Mouse (Mus musculus) myocyte (in vitro differentiated cells): ENCODE data around the gene Rangap1. TPM values are rescaled to one million over a fixed set of nuclear protein-coding genes. Genes with fewer than 3 reads are reported as not detected.

Experiments used
- H3K27me3 ChIP-seq: one replicate; pipeline ENCODE4 v1.6.1; 2011; ENCODE audit not compliant: control insufficient read depth, insufficient read depth, insufficient read length
- H3K36me3 ChIP-seq: one replicate; pipeline ENCODE4 v1.6.1; 2011; ENCODE audit not compliant: control insufficient read depth, insufficient read depth
- H3K4me2 ChIP-seq: one replicate; pipeline ENCODE4 v1.6.1; 2011; ENCODE audit warnings: low read depth, control low read depth
- H3K4me3 ChIP-seq: one replicate; pipeline ENCODE4 v1.5.1; 2011; ENCODE audit warnings: mild to moderate bottlenecking, control low read depth, moderate library complexity
- H3K79me2 ChIP-seq: one replicate; pipeline ENCODE4 v1.6.1; 2011; ENCODE audit not compliant: control insufficient read depth, insufficient read depth
- H3ac ChIP-seq: one replicate; pipeline ENCODE4 v1.6.1; 2011; ENCODE audit not compliant: control insufficient read depth, insufficient read length
- CEBPB ChIP-seq: IDR thresholded peaks from 2 replicates; pipeline ENCODE4 v1.6.1; 2011; ENCODE audit warnings: mild to moderate bottlenecking, moderate library complexity; ENCODE audit not compliant: poor library complexity, insufficient read depth, severe bottlenecking
- E2F4 ChIP-seq: IDR thresholded peaks from one replicate; pipeline ENCODE4 v1.6.1; 2011; ENCODE audit warnings: mild to moderate bottlenecking, control low read depth, moderate library complexity; ENCODE audit not compliant: insufficient read depth
- MAX ChIP-seq: IDR thresholded peaks from one replicate; pipeline ENCODE4 v1.6.1; 2011; ENCODE audit warnings: low read depth, mild to moderate bottlenecking, control low read depth
- MYOD1 ChIP-seq, 3 experiments: IDR thresholded peaks; one replicate each; pipeline ENCODE4 v1.6.1; 2011; ENCODE audit warnings: control low read depth in 2 of 3, low read depth in 2 of 3, mild to moderate bottlenecking in 2 of 3, moderate library complexity in 1 of 3; ENCODE audit not compliant: insufficient read length in 2 of 3, control insufficient read depth in 1 of 3
- MYOG ChIP-seq, 3 experiments: IDR thresholded peaks; one replicate each; pipeline ENCODE4 v1.6.1; 2011; ENCODE audit warnings: control low read depth in 2 of 3, low read depth in 2 of 3, mild to moderate bottlenecking in 2 of 3; ENCODE audit not compliant: insufficient read length in 2 of 3, control insufficient read depth in 1 of 3, insufficient read depth in 1 of 3
- POLR2A ChIP-seq: IDR thresholded peaks from one replicate; pipeline ENCODE4 v1.6.1; 2011; ENCODE audit warnings: low read depth, mild to moderate bottlenecking, control low read depth, moderate library complexity; ENCODE audit not compliant: insufficient read length
- POLR2AphosphoS2 ChIP-seq: IDR thresholded peaks from one replicate; pipeline ENCODE4 v1.6.1; 2011; ENCODE audit warnings: low read depth, control low read depth; ENCODE audit not compliant: insufficient read length
- REST ChIP-seq: IDR thresholded peaks from one replicate; pipeline ENCODE4 v1.6.1; 2011; ENCODE audit warnings: mild to moderate bottlenecking, control low read depth, moderate library complexity; ENCODE audit not compliant: insufficient read depth, insufficient read length
- SRF ChIP-seq: IDR thresholded peaks from one replicate; pipeline ENCODE4 v1.6.1; 2011; ENCODE audit warnings: low read depth; ENCODE audit not compliant: control insufficient read depth, insufficient read length
- TCF12 ChIP-seq: IDR thresholded peaks from one replicate; pipeline ENCODE4 v1.6.1; 2011; ENCODE audit warnings: mild to moderate bottlenecking, control low read depth; ENCODE audit not compliant: poor library complexity, insufficient read depth, severe bottlenecking
- TCF3 ChIP-seq: IDR thresholded peaks from one replicate; pipeline ENCODE4 v1.6.1; 2011; ENCODE audit warnings: low read depth, control low read depth; ENCODE audit not compliant: insufficient read length
- USF1 ChIP-seq: IDR thresholded peaks from one replicate; pipeline ENCODE4 v1.6.1; 2011; ENCODE audit warnings: low read depth, mild to moderate bottlenecking, control low read depth, moderate library complexity
- polyA plus RNA-seq: library from polyadenylated mRNA; unstranded; fragments of >200 nt; fragmentation: generic; extraction: Trizol; gene quantifications from one replicate; pipeline ENCODE4 v1.2.1, GENCODE M21; 2012; ENCODE audit warnings: missing spikeins

Gene Rangap1
- polyA plus RNA-seq, 1 experiment: 96.6 TPM

DNA sequence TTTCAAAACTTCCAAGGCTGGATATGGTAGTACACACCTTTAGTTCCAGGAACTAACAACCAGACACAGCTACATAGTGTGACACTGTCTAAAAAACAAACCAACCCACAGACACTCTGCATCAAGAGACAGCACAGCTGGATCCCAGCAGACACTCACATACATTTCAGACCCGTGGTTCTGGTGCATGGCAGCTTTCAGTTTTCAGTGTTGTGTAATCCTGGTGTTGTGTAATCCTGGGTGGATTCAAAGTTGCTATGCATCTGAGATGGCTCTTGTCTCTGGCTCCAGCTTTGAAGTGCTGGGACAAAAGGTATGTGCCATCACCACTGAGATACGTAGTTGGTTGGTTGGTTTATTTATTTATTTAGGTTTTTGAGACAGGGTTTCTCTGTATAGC, 46.8 kb downstream of the Rangap1 start:
- Histone ChIP-seq H3K4me3 (no peak overlapping the region), H3ac (no peak overlapping the region), H3K79me2 (no peaks in the 10 kb centered on the region), H3K27me3 (peaks cover 12% of the 10 kb centered on the region), H3K36me3 (peaks cover 6% of the 10 kb centered on the region), H3K4me2 (no peak overlapping the region)
- TF ChIP-seq MAX (no peak), CEBPB (peak; percentile 57), POLR2A (no peak)

DNA sequence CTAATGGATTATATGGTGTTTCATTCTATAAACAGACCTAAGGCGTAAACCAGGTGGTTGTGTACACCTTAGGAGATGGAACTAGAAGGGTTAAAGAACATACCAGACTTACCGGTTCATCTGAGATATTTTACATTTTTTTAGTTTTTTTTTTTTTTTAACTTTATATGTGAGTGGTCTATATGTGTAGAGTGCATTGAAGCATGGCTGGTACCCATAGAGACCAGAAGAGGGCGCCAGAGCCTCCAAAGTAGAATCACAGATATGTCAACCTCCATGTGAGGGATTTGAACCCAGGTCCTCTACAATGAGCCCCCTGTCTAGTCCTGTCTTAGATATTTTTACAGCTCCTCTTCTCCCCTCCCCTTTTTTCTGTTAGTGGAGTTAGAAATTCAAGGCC, 47.5 kb downstream of the Rangap1 start:
- Histone ChIP-seq H3K79me2 (no peaks in the 10 kb centered on the region), H3K4me3 (no peak overlapping the region), H3K36me3 (no peaks in the 10 kb centered on the region), H3K4me2 (no peak overlapping the region), H3K27me3 (peaks cover 15% of the 10 kb centered on the region), H3ac (no peak overlapping the region)
- no peak for TF ChIP-seq MYOD1 (IDR thresholded peaks at IDR 0.05; ENCODE audit: control insufficient read depth in 1 of 3, insufficient read length in 2 of 3, low read depth in 2 of 3)
- TF ChIP-seq POLR2A: no peak
- TF ChIP-seq CEBPB: no peak
- no peak for TF ChIP-seq E2F4
- TF ChIP-seq REST: no peak
- no peak for TF ChIP-seq MAX
- TF ChIP-seq TCF12: no peak
- TF ChIP-seq TCF3: no peak

DNA sequence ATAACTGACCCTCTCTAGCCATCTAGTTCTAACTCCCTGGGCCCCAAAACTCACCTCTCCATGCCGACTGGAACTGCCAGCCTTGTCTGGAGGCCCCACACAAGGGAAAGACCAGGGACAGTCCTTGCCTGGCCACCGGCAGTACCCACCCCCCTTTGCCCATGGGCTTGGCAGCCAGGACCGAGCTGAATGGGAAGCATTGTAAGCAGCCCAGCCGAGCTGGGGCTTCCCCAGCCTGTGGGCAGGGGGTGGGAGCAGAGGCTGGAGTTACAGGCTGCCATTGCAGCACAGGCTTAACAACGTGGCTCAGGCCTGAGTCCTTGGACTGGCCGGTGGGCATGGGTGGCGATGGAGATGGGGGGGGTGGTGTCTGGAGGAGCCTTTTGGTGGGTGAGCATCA, 48.2 kb downstream of the Rangap1 start, which contains the start of gene Chadl:
Gene Chadl, minus strand, starts transcription at position 113 of the 400 bp plus-strand sequence.
- H3K4me3 ChIP-seq: no peak within 1 kb of the TSS
- H3ac ChIP-seq: no peak within 1 kb of the TSS
- H3K27me3 ChIP-seq: peaks cover 22% of the 10 kb centered on the region
- no peaks in the 10 kb centered on the region for H3K79me2 ChIP-seq
- H3K36me3 ChIP-seq: no peaks in the 10 kb centered on the region
- TF ChIP-seq SRF (no peak), TCF12 (no peak), MAX (no peak), MYOD1 (IDR thresholded peaks at IDR 0.05; ENCODE audit: control insufficient read depth in 1 of 3, insufficient read length in 2 of 3, low read depth in 2 of 3) (no peak), CEBPB (no peak), TCF3 (no peak), MYOG (IDR thresholded peaks at IDR 0.05; ENCODE audit: control insufficient read depth in 1 of 3, insufficient read depth in 1 of 3, insufficient read length in 2 of 3, low read depth in 2 of 3) (no peak), USF1 (no peak), POLR2A (no peak), REST (no peak), E2F4 (no peak), POLR2AphosphoS2 (no peak)
- H3K4me2 ChIP-seq: no peak within 1 kb of the TSS

DNA sequence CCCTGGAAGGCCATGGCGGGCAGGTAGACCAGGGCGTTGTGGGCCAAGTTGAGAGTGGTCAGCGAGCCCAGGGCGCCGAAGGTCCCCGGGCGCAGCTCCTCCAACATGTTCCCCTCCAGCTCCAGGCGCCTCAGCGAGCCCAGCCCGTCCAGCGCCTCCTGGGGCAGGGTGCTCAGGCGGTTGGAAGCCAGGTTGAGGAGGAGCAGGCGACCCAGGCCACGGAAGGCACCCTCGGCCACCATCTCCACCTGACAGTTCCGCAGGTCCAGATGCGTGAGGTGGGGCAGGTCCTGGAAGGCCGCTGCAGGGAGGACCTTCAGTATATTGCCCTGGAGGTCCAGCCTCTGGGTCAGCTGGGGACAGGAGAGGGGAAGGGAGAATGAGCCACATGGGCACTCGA, 50.4 kb downstream of the Rangap1 start:
- peak overlapping the region; percentile 40 for H3ac ChIP-seq
- H3K4me3 ChIP-seq: no peak overlapping the region
- TF ChIP-seq MYOD1 (IDR thresholded peaks at IDR 0.05; ENCODE audit: control insufficient read depth in 1 of 3, insufficient read length in 2 of 3, low read depth in 2 of 3) (no peak), TCF3 (no peak)
- H3K36me3 ChIP-seq: no peaks in the 10 kb centered on the region
- H3K27me3 ChIP-seq: peaks cover 26% of the 10 kb centered on the region
- no peaks in the 10 kb centered on the region for H3K79me2 ChIP-seq
- H3K4me2 ChIP-seq: peak overlapping the region; percentile 90

DNA sequence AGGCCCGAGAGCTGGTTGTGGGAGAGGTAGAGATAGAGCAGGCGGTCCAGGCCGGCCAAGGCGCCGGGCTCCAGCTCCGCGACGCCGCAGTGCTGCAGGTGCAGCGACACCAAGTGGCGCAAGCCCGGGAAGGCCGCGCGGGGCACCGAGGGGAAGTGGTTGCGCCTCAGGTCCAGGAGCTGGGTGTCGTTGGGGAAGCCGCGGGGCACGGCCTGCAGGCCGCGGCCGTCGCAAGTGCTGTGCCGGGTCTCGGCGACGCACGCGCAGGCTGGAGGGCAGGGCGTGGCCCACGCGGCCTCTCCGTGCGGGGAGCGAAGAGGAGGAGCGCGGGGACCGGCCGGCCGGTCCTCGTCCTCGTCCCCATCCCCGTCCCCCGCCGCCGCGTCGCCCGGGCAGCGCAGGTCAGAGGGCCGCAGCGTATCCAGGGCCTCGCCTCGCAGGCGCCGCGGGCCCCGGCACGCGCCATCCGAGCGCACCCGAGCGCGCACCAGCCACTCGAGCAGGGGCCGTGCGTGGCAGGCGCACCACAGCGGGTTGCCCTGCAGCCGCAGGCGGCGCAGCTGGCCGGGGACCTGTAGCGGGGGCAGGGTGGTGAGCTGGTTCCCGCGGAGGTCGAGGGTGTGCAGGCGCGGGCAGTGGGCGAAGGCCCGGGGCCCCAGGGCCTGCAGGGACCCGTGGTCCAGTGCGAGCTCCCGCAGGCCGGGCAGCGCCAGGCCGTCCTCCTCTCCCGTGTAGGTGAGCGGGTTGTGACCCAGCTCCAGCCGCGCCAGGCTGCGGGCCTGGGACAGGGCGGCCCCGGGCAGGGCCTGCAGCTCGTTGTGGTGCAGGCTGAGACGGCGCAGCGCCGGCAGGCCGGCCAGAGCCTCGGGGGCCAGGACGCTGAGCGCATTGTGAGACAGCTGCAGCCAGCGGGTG, 51.1 kb downstream of the Rangap1 start:
- Histone ChIP-seq H3K27me3 (peaks cover 26% of the 10 kb centered on the region), H3K4me2 (peak overlapping the region; percentile 90), H3K79me2 (no peaks in the 10 kb centered on the region), H3ac (peak overlapping the region; percentile 40), H3K36me3 (no peaks in the 10 kb centered on the region), H3K4me3 (no peak overlapping the region)
- TF ChIP-seq POLR2A: peak; percentile 43
- peak in 1 of 3 experiments; percentile 42 for TF ChIP-seq MYOD1 (IDR thresholded peaks at IDR 0.05; ENCODE audit: control insufficient read depth in 1 of 3, insufficient read length in 2 of 3, low read depth in 2 of 3)
- TF ChIP-seq REST: no peak
- peak in 2 of 3 experiments; percentile 61 to 65 for TF ChIP-seq MYOG (IDR thresholded peaks at IDR 0.05; ENCODE audit: control insufficient read depth in 1 of 3, insufficient read depth in 1 of 3, insufficient read length in 2 of 3, low read depth in 2 of 3)
